17 mouse cellular contexts compared by ENCODE assay signal in genomic region chr11:80311271-80311670, GRCm38 (mm10). TPM values are rescaled to one million over a fixed set of nuclear protein-coding genes. Genes with fewer than 3 reads are reported as not detected.
DNase-seq lines count a peak whose midpoint lies in the region; ATAC-seq and TF ChIP-seq lines count a peak whose summit lies in the region.
"Had no signal": no experiment of that assay in that cellular context is flagged by ENCODE, and none has a peak within 500 bp of the region (broad histone marks: within the 10 kb centered on the region; RNA-seq: fewer than 3 reads in every experiment).

No protein-coding gene starts in this region.

- TF ChIP-seq CTCF in left cerebral cortex, adult 2 months (IDR thresholded peaks at IDR 0.05), result no peak

- no peak overlapping the region for H3K4me2 ChIP-seq in forebrain, embryonic 16.5 days (ENCODE audit: low read length)
- no peak overlapping the region for H3K4me2 ChIP-seq in midbrain, embryonic 11.5 days
- no peak overlapping the region for H3K4me2 ChIP-seq in neural tube, embryonic 15.5 days
- H3K4me2 ChIP-seq: embryonic facial prominence, embryonic 15.5 days; limb, embryonic 13.5 days had no signal

- H3K36me3 ChIP-seq in forebrain, embryonic 16.5 days (ENCODE audit: control insufficient read depth, insufficient read depth), result no peaks in the 10 kb centered on the region
- no peaks in the 10 kb centered on the region for H3K36me3 ChIP-seq in midbrain, embryonic 11.5 days (ENCODE audit: control insufficient read depth, insufficient read depth, low read length)
- no peaks in the 10 kb centered on the region for H3K36me3 ChIP-seq in neural tube, embryonic 15.5 days
- H3K36me3 ChIP-seq: embryonic facial prominence, embryonic 15.5 days; G1E; limb, embryonic 13.5 days had no signal

- H3K27me3 ChIP-seq in forebrain, embryonic 16.5 days (replicated peaks; ENCODE audit: control insufficient read depth, insufficient read depth, low read length), result no peaks in the 10 kb centered on the region
- no peaks in the 10 kb centered on the region for H3K27me3 ChIP-seq in midbrain, embryonic 11.5 days (ENCODE audit: control insufficient read depth, insufficient read depth, low read length)
- H3K27me3 ChIP-seq in neural tube, embryonic 15.5 days (replicated peaks), result no peaks in the 10 kb centered on the region
- H3K27me3 ChIP-seq: embryonic facial prominence, embryonic 15.5 days had no signal

- intact Hi-C loops in left cerebral cortex, postnatal 4 days (cut with DNase I), result no loop called here
- intact Hi-C loops in left cerebral cortex, adult 2 months (cut with DNase I), result no loop called here

- H3K27ac ChIP-seq in left cerebral cortex, adult 2 months, result no peak overlapping the region
- peak overlapping the region; percentile 70 for H3K27ac ChIP-seq in forebrain, embryonic 16.5 days (ENCODE audit: low read length)
- H3K27ac ChIP-seq in midbrain, embryonic 11.5 days (ENCODE audit: low read depth, low read length), result peak overlapping the region; percentile 57
- H3K27ac ChIP-seq in neural tube, embryonic 15.5 days (replicated peaks), result peak overlapping the region; percentile 10
- H3K27ac ChIP-seq: embryonic facial prominence, embryonic 15.5 days; heart, adult 2 months; limb, embryonic 13.5 days had no signal

- peak; percentile 72 for DNase-seq in left cerebral cortex, postnatal 4 days
- DNase-seq in left cerebral cortex, adult 2 months (ENCODE audit: extremely low spot score in 1 of 2, low spot score in 2 of 2), result no peak
- DNase-seq in midbrain, embryonic 11.5 days (ENCODE audit: low spot score, missing footprints), result no peak
- no peak for DNase-seq in urinary bladder, postnatal 10 days (ENCODE audit: low spot score)
- DNase-seq: adrenal gland, postnatal 25 days; heart, adult 2 months; heart, postnatal 10 days; kidney, postnatal 14 days; right cerebral cortex, postnatal 14 days had no signal

- no peak overlapping the region for H3K4me3 ChIP-seq in left cerebral cortex, adult 2 months
- H3K4me3 ChIP-seq in forebrain, embryonic 16.5 days (replicated peaks; ENCODE audit: low read length), result no peak overlapping the region
- no peak overlapping the region for H3K4me3 ChIP-seq in midbrain, embryonic 11.5 days (ENCODE audit: low read depth, low read length)
- H3K4me3 ChIP-seq in neural tube, embryonic 15.5 days (replicated peaks), result no peak overlapping the region
- H3K4me3 ChIP-seq: embryonic facial prominence, embryonic 15.5 days; heart, adult 2 months; limb, embryonic 13.5 days; myocyte had no signal

- no peaks in the 10 kb centered on the region for H3K9me3 ChIP-seq in forebrain, embryonic 16.5 days (ENCODE audit: control insufficient read depth, low read length)
- no peaks in the 10 kb centered on the region for H3K9me3 ChIP-seq in midbrain, embryonic 11.5 days (ENCODE audit: control insufficient read depth, low read length)
- no peaks in the 10 kb centered on the region for H3K9me3 ChIP-seq in neural tube, embryonic 15.5 days (replicated peaks)
- H3K9me3 ChIP-seq: embryonic facial prominence, embryonic 15.5 days; G1E; limb, embryonic 13.5 days had no signal

- peaks cover 35% of the 10 kb centered on the region for H3K4me1 ChIP-seq in forebrain, embryonic 16.5 days (replicated peaks; ENCODE audit: control insufficient read depth, insufficient read depth, low read length)
- peaks cover 38% of the 10 kb centered on the region for H3K4me1 ChIP-seq in midbrain, embryonic 11.5 days (ENCODE audit: control insufficient read depth, insufficient read depth, low read length)
- H3K4me1 ChIP-seq in neural tube, embryonic 15.5 days, result peaks cover 26% of the 10 kb centered on the region
- H3K4me1 ChIP-seq: limb, embryonic 13.5 days had no signal

- no peak for ATAC-seq in forebrain, embryonic 16.5 days
- ATAC-seq in midbrain, embryonic 11.5 days (ENCODE audit: low FRiP score), result no peak
- no peak for ATAC-seq in neural tube, embryonic 15.5 days (ENCODE audit: low FRiP score)
- ATAC-seq in frontal cortex, adult (ENCODE audit: low TSS enrichment), result no peak
- ATAC-seq: intestine, embryonic 16.5 days had no signal

- WGBS in forebrain, embryonic 16.5 days, result 28% methylated on average over 4 of the region's 4 CpGs
- WGBS in midbrain, embryonic 11.5 days, result 56% methylated on average over 4 of the region's 4 CpGs
- WGBS in neural tube, embryonic 15.5 days, result 30% methylated on average over 4 of the region's 4 CpGs

- H3K9ac ChIP-seq in forebrain, embryonic 16.5 days (replicated peaks; ENCODE audit: low read depth, low read length), result no peak overlapping the region
- no peak overlapping the region for H3K9ac ChIP-seq in midbrain, embryonic 11.5 days (ENCODE audit: low read length)
- H3K9ac ChIP-seq in neural tube, embryonic 15.5 days (replicated peaks), result no peak overlapping the region
- H3K9ac ChIP-seq: embryonic facial prominence, embryonic 15.5 days; limb, embryonic 13.5 days had no signal

RNA-seq across cellular contexts. Expression of gene Rhbdl3, which starts 10.6 kb away (rescaled TPM):
- total RNA-seq in left cerebral cortex, postnatal 4 days (2021), result 1 to 10 TPM; 6.3 to 7.1 TPM
- total RNA-seq in left cerebral cortex, adult 2 months (2021), result 10 to 100 TPM; 22.9 to 27.7 TPM
- polyA plus RNA-seq in forebrain, embryonic 16.5 days (2015; fragmentation: Nextera tagmentation; extraction: Ambion mirVana), result 12.2 and 13.5 TPM in 2 replicates
- 14.9 and 15.2 TPM in 2 replicates for polyA plus RNA-seq in midbrain, embryonic 11.5 days (2014; fragmentation: Nextera tagmentation; extraction: Ambion mirVana)
- polyA plus RNA-seq in neural tube, embryonic 15.5 days (2015; fragmentation: Nextera tagmentation; extraction: Ambion mirVana), result 4.2 and 6.9 TPM in 2 replicates
